Mouse (Mus musculus) thymus, postnatal 36 days (tissue): ENCODE data around the gene Ddx19a.
A peak's percentile ranks its signal among the peaks of the same experiment; 100 is the strongest.
"Not testable (repeated sequence)": the region's sequence is repeated elsewhere in the genome, so short reads cannot be mapped to it uniquely, and the experiment has no call there.

ENCODE experiments used
- DNase-seq, 2 experiments: peaks; one replicate each; pipeline ENCODE4 v3.0.0; 2022; ENCODE audit warnings: mixed read lengths in 2 of 2

Ddx19a gene

GRCm38 (mm10) chr8:110969910-110970770 lies 27.5 kb downstream of the Ddx19a start:
- DNase-seq, result peak; percentile 84 to 90

- no peak for DNase-seq
Measured at GRCm38 (mm10) chr8:110967326-110967725, 30.3 kb downstream of the Ddx19a start.

- DNase-seq, result no peak
Measured at GRCm38 (mm10) chr8:110966586-110966985, 31.0 kb downstream of the Ddx19a start.

- no peak for DNase-seq
Measured at GRCm38 (mm10) chr8:110965594-110965993, 32.0 kb downstream of the Ddx19a start.

GRCm38 (mm10) chr8:110964666-110965065 lies 32.9 kb downstream of the Ddx19a start:
- DNase-seq, result no peak

- no peak for DNase-seq
Measured at GRCm38 (mm10) chr8:110963051-110963450, 34.5 kb downstream of the Ddx19a start.

- DNase-seq, result no peak
Measured at GRCm38 (mm10) chr8:110959906-110960305, 37.7 kb downstream of the Ddx19a start.

- no peak for DNase-seq
Measured at GRCm38 (mm10) chr8:110959071-110959780, 38.4 kb downstream of the Ddx19a start.

- not testable (repeated sequence) for DNase-seq
Measured at GRCm38 (mm10) chr8:110958553-110958952, 39.0 kb downstream of the Ddx19a start.

- no peak for DNase-seq
Measured at GRCm38 (mm10) chr8:110958135-110958534, 39.5 kb downstream of the Ddx19a start.

- DNase-seq, result no peak
Measured at GRCm38 (mm10) chr8:110957471-110957870, 40.1 kb downstream of the Ddx19a start.

GRCm38 (mm10) chr8:110956619-110957450 lies 40.8 kb downstream of the Ddx19a start:
- DNase-seq, result no peak

- DNase-seq, result peak; percentile 36 to 63
Measured at GRCm38 (mm10) chr8:110954776-110955175, 42.8 kb downstream of the Ddx19a start.

GRCm38 (mm10) chr8:110950065-110950484 lies 47.5 kb downstream of the Ddx19a start:
- DNase-seq, result no peak

GRCm38 (mm10) chr8:110945716-110946115 lies 51.9 kb downstream of the Ddx19a start:
- DNase-seq, result no peak

GRCm38 (mm10) chr8:110944276-110944876 lies 53.2 kb downstream of the Ddx19a start:
- no peak for DNase-seq

- no peak for DNase-seq
Measured at GRCm38 (mm10) chr8:110941453-110941948, 56.1 kb downstream of the Ddx19a start.

- DNase-seq, result no peak
Measured at GRCm38 (mm10) chr8:110940682-110941452, 56.7 kb downstream of the Ddx19a start.

- DNase-seq, result peak; percentile 61 to 75
Measured at GRCm38 (mm10) chr8:110938882-110939589, 58.6 kb downstream of the Ddx19a start.

- DNase-seq, result no peak
Measured at GRCm38 (mm10) chr8:110936217-110936616, 61.4 kb downstream of the Ddx19a start.

- no peak for DNase-seq
Measured at GRCm38 (mm10) chr8:110933272-110933671, 64.3 kb downstream of the Ddx19a start.
